Mouse (Mus musculus): ENCODE results near the gene Fkbp15. TPM values are rescaled to one million over a fixed set of nuclear protein-coding genes. Genes with fewer than 3 reads are reported as not detected.

The Fkbp15 gene
- total and polyA plus RNA-seq, 3 experiments, result 16.7 to 60.9 (median 60.0) TPM

DNA sequence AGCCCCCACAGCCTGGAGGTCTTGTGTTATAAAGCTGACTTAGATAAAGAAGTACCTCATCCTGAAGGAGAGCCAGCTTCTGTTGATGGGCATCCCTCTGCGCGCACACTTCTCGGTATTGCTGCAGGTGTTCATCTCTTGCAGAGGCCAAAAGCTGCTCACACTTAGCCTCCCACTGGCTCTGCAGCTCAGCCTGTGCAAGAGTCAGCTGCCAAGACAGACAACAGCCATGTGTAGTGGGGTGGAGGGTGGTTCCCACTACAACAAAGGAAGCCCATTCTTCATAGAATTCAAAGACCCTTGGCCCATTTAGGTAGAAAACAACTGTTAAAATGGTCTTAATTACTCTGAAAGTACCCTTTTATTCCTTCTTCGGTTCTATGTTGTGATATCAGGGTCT, 53.5 kb downstream of the Fkbp15 start:
- Histone ChIP-seq H3K9me3 (replicated peaks) (no peaks in the 10 kb centered on the region), H3K36me3 (replicated peaks) (peaks cover 77% of the 10 kb centered on the region), H3K4me1 (ENCODE audit: insufficient read depth, low read depth, low read length) (no peaks in the 10 kb centered on the region), H3K27me3 (ENCODE audit: insufficient read depth, low read length) (no peaks in the 10 kb centered on the region), H3K4me3 (ENCODE audit: low read depth, low read length) (no peak overlapping the region)
- DNase-seq (ENCODE audit: low spot score) (no peak), ATAC-seq (ENCODE audit: extremely low read depth, insufficient number of reproducible peaks, low FRiP score, poor library complexity, severe bottlenecking) (no peak)
- no peak for TF ChIP-seq CTCF (IDR thresholded peaks at IDR 0.05; ENCODE audit: low read depth, low read length)
- no peak for TF ChIP-seq GATA2 (IDR thresholded peaks at IDR 0.05; ENCODE audit: borderline replicate concordance, low read depth, low read length)
- TF ChIP-seq TAL1 (conservative IDR thresholded peaks at IDR 0.05; ENCODE audit: low read depth, low read length), result no peak
- TF ChIP-seq GATA1 (IDR thresholded peaks at IDR 0.05; ENCODE audit: borderline replicate concordance, low read length), result no peak
- TF ChIP-seq POLR2AphosphoS5 (IDR thresholded peaks at IDR 0.05; ENCODE audit: insufficient replicate concordance, low read depth, low read length), result no peak

DNA sequence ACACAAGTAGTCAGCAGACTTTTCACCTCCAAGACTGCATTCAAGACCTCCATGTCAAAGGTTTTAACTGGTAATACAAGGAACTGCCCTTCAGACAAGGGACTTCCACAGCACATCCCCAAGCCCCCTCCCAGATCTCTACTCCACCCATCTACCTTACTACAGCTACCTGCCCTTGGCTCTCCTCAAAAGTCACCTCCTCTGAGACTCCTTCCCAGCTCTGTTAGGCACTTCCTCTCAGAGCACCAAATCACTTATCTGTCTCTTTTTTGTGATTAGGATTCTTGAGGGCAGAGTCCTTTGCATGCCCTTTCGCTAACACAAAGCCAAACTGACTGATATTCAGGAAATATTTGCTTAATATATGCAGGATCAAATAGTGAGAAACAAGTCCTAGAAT, 54.0 kb downstream of the Fkbp15 start:
- peaks cover 78% of the 10 kb centered on the region for H3K36me3 ChIP-seq (replicated peaks)

GRCm38 (mm10) chr4:62303288-62303687, 57.1 kb downstream of the Fkbp15 start:
- H3K4me3 ChIP-seq (ENCODE audit: low read depth, low read length), result no peak overlapping the region

More for the DNA sequence above, 54.0 kb downstream of the Fkbp15 start:
- TF ChIP-seq POLR2AphosphoS5 (IDR thresholded peaks at IDR 0.05; ENCODE audit: insufficient replicate concordance, low read depth, low read length) (no peak), GATA1 (IDR thresholded peaks at IDR 0.05; ENCODE audit: borderline replicate concordance, low read length) (no peak), GATA2 (IDR thresholded peaks at IDR 0.05; ENCODE audit: borderline replicate concordance, low read depth, low read length) (no peak), CTCF (IDR thresholded peaks at IDR 0.05; ENCODE audit: low read depth, low read length) (no peak), TAL1 (conservative IDR thresholded peaks at IDR 0.05; ENCODE audit: low read depth, low read length) (no peak)
- Histone ChIP-seq H3K4me3 (ENCODE audit: low read depth, low read length) (no peak overlapping the region), H3K9me3 (replicated peaks) (no peaks in the 10 kb centered on the region), H3K27me3 (ENCODE audit: insufficient read depth, low read length) (no peaks in the 10 kb centered on the region), H3K4me1 (ENCODE audit: insufficient read depth, low read depth, low read length) (no peaks in the 10 kb centered on the region)
- DNase-seq (ENCODE audit: low spot score) (no peak), ATAC-seq (ENCODE audit: extremely low read depth, insufficient number of reproducible peaks, low FRiP score, poor library complexity, severe bottlenecking) (no peak)

DNA sequence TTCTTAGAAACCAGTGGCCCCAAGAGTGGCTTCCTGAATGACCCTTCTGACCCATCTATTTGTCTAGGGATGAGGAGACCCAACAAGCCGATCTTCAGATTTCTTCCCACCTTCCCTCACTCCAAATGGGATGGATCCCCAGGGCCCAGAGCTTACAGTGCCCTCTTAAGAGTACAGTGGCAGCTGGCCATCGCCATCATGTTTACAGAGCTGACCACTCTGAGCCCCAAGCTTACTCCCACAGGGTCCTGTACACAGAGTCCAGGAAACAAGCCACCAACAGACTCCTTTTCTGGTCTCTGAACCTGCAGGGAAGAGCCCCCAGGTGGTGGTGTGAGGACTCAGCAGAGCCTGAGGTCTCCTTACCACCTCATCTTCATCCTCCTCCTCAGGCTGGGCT, 57.6 kb downstream of the Fkbp15 start:
- peaks cover 99% of the 10 kb centered on the region for H3K36me3 ChIP-seq (replicated peaks)
- no peaks in the 10 kb centered on the region for H3K27me3 ChIP-seq (ENCODE audit: insufficient read depth, low read length)
- no peak overlapping the region for H3K4me3 ChIP-seq (ENCODE audit: low read depth, low read length)
- TF ChIP-seq POLR2AphosphoS5 (IDR thresholded peaks at IDR 0.05; ENCODE audit: insufficient replicate concordance, low read depth, low read length) (no peak), TAL1 (conservative IDR thresholded peaks at IDR 0.05; ENCODE audit: low read depth, low read length) (no peak), GATA1 (IDR thresholded peaks at IDR 0.05; ENCODE audit: borderline replicate concordance, low read length) (no peak), GATA2 (IDR thresholded peaks at IDR 0.05; ENCODE audit: borderline replicate concordance, low read depth, low read length) (no peak), CTCF (IDR thresholded peaks at IDR 0.05; ENCODE audit: low read depth, low read length) (no peak)
- H3K9me3 ChIP-seq (replicated peaks), result no peaks in the 10 kb centered on the region
- DNase-seq (ENCODE audit: low spot score), result no peak
- no peaks in the 10 kb centered on the region for H3K4me1 ChIP-seq (ENCODE audit: insufficient read depth, low read depth, low read length)
- ATAC-seq (ENCODE audit: extremely low read depth, insufficient number of reproducible peaks, low FRiP score, poor library complexity, severe bottlenecking), result no peak

More at GRCm38 (mm10) chr4:62303288-62303687, 57.1 kb downstream of the Fkbp15 start:
- H3K36me3 ChIP-seq (replicated peaks), result peaks cover 100% of the 10 kb centered on the region
- TF ChIP-seq GATA2 (IDR thresholded peaks at IDR 0.05; ENCODE audit: borderline replicate concordance, low read depth, low read length) (no peak), CTCF (IDR thresholded peaks at IDR 0.05; ENCODE audit: low read depth, low read length) (no peak), POLR2AphosphoS5 (IDR thresholded peaks at IDR 0.05; ENCODE audit: insufficient replicate concordance, low read depth, low read length) (no peak), GATA1 (IDR thresholded peaks at IDR 0.05; ENCODE audit: borderline replicate concordance, low read length) (no peak), TAL1 (conservative IDR thresholded peaks at IDR 0.05; ENCODE audit: low read depth, low read length) (no peak)
- H3K4me1 ChIP-seq (ENCODE audit: insufficient read depth, low read depth, low read length), result no peaks in the 10 kb centered on the region
- DNase-seq (ENCODE audit: low spot score) (no peak), ATAC-seq (ENCODE audit: extremely low read depth, insufficient number of reproducible peaks, low FRiP score, poor library complexity, severe bottlenecking) (no peak)
- H3K9me3 ChIP-seq (replicated peaks), result no peaks in the 10 kb centered on the region
- no peaks in the 10 kb centered on the region for H3K27me3 ChIP-seq (ENCODE audit: insufficient read depth, low read length)

DNA sequence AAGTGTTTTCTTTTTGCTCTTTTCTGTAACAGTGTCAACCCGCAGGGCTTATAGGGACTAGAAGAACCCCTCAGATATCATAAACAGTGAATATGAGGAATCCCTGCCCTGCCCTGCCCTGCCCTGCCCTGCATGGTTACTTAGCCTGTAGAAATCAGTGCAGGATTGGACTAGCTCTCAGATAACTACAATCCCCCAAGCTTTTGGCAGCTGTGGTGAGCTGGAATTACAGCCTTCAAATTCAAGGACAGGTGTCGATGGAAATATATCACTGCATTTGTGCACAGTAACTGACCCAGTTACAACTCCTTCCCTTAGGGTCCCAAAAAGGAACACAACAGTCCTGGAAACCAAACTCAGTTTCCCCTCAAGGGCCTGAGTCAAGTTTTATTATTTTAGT, 60.3 kb downstream of the Fkbp15 start:
- Histone ChIP-seq H3K36me3 (replicated peaks) (peaks cover 92% of the 10 kb centered on the region), H3K27me3 (ENCODE audit: insufficient read depth, low read length) (no peaks in the 10 kb centered on the region), H3K4me3 (ENCODE audit: low read depth, low read length) (no peak overlapping the region), H3K9me3 (replicated peaks) (no peaks in the 10 kb centered on the region), H3K4me1 (ENCODE audit: insufficient read depth, low read depth, low read length) (peaks cover 5% of the 10 kb centered on the region; the same call in 1 of the 2 replicates)
- DNase-seq (ENCODE audit: low spot score) (no peak), ATAC-seq (ENCODE audit: extremely low read depth, insufficient number of reproducible peaks, low FRiP score, poor library complexity, severe bottlenecking) (no peak)
- TF ChIP-seq TAL1 (conservative IDR thresholded peaks at IDR 0.05; ENCODE audit: low read depth, low read length) (no peak), CTCF (IDR thresholded peaks at IDR 0.05; ENCODE audit: low read depth, low read length) (no peak), GATA1 (IDR thresholded peaks at IDR 0.05; ENCODE audit: borderline replicate concordance, low read length) (no peak), GATA2 (IDR thresholded peaks at IDR 0.05; ENCODE audit: borderline replicate concordance, low read depth, low read length) (no peak), POLR2AphosphoS5 (IDR thresholded peaks at IDR 0.05; ENCODE audit: insufficient replicate concordance, low read depth, low read length) (no peak)

DNA sequence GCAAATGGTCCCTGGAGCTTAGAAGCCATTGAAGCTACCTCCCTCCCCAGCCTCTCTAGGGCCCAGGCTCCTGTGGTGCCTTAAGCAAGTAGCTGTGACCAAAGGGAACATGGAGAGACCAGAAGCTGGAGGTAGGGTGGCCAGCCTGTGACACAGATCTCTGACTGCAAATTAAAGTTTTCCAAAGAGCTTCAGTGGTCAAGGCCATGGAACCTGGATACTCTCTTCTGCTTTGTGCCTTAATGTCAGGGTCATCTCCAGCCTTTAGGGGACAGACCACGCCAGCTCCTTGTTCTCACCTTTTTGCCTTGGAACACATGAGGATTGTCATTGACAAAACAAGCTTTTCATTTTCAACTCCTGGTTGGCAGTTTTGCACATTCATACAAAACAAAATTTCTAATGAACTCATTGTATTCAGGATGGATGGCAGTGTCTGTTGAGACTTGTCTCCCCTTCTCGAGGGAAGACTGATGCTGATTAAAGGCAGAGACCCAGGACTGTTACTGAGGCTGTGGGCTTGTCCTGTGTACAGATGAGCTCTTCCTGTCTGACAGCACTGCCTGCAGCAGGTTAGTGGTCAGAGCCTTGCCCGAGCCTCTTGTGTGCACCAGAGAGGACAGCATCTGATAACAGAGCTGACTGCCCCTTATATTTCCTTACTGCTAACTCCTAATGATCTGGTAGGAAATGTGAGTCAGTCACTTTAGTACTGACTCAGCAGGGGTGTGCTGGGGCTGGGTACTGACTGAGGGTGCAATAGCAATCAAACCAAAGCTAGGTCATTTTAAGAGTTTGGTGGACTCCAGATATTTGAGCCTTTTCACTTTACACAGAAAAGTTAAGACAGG, 62.8 kb downstream of the Fkbp15 start:
- Histone ChIP-seq H3K27me3 (ENCODE audit: insufficient read depth, low read length) (no peaks in the 10 kb centered on the region), H3K4me3 (ENCODE audit: low read depth, low read length) (no peak overlapping the region), H3K4me1 (ENCODE audit: insufficient read depth, low read depth, low read length) (peaks cover 5% of the 10 kb centered on the region; the same call in 1 of the 2 replicates), H3K36me3 (replicated peaks) (peaks cover 72% of the 10 kb centered on the region), H3K9me3 (replicated peaks) (no peaks in the 10 kb centered on the region)
- TF ChIP-seq GATA1 (IDR thresholded peaks at IDR 0.05; ENCODE audit: borderline replicate concordance, low read length) (no peak), GATA2 (IDR thresholded peaks at IDR 0.05; ENCODE audit: borderline replicate concordance, low read depth, low read length) (no peak), POLR2AphosphoS5 (IDR thresholded peaks at IDR 0.05; ENCODE audit: insufficient replicate concordance, low read depth, low read length) (no peak), TAL1 (conservative IDR thresholded peaks at IDR 0.05; ENCODE audit: low read depth, low read length) (no peak)
- DNase-seq (ENCODE audit: low spot score), result no peak
- no peak for ATAC-seq (ENCODE audit: extremely low read depth, insufficient number of reproducible peaks, low FRiP score, poor library complexity, severe bottlenecking)
